Mouse (Mus musculus) embryonic facial prominence, embryonic 10.5 days (tissue): ENCODE measurements around the gene Rcor1. TPM values are rescaled to one million over a fixed set of nuclear protein-coding genes. Genes with fewer than 3 reads are reported as not detected.
A peak's percentile ranks its signal among the peaks of the same experiment; 100 is the strongest.

Experiments used
- DNase-seq: peaks from one replicate; pipeline ENCODE4 v3.0.0-alpha.2; 2017; ENCODE audit warnings: low spot score
- H3K27ac ChIP-seq: fragments of 300-500 bp; sonication (generic); replicated peaks from 2 replicates; pipeline ENCODE4 v1.5.1; 2016; ENCODE audit warnings: mild to moderate bottlenecking
- H3K27me3 ChIP-seq: fragments of 300-500 bp; sonication (generic); replicated peaks from 2 replicates; pipeline ENCODE4 v1.6.1; 2016; ENCODE audit warnings: low read depth, mild to moderate bottlenecking; ENCODE audit not compliant: poor library complexity, severe bottlenecking
- H3K36me3 ChIP-seq: fragments of 300-500 bp; sonication (generic); replicated peaks from 2 replicates; pipeline ENCODE4 v1.6.1; 2016; ENCODE audit warnings: mild to moderate bottlenecking, moderate library complexity
- H3K4me1 ChIP-seq: fragments of 300-500 bp; sonication (generic); 2 replicates; pipeline ENCODE4 v1.6.1; 2016
- H3K4me3 ChIP-seq: fragments of 300-500 bp; sonication (generic); 2 replicates; pipeline ENCODE4 v1.5.1; 2016; ENCODE audit warnings: mild to moderate bottlenecking, moderate library complexity
- H3K9me3 ChIP-seq: fragments of 300-500 bp; sonication (generic); 2 replicates; pipeline ENCODE4 v1.6.1; 2016; ENCODE audit warnings: mild to moderate bottlenecking
- WGBS: fragments of 180-500 bp; shearing (Covaris S2); methylation state at CpG from one replicate; pipeline ENCODE4 v1.1.7; 2016; 5-methylcytosine and 5-hydroxymethylcytosine counted together
- polyA plus RNA-seq: library from polyadenylated mRNA; unstranded; fragments of >200 nt; fragmentation: Nextera tagmentation; extraction: Ambion mirVana; gene quantifications from 2 replicates; pipeline ENCODE4 v1.2.1, GENCODE M21; 2016

Rcor1 gene
- polyA plus RNA-seq, 1 experiment from 2014 or later, result 7.4 TPM

DNA sequence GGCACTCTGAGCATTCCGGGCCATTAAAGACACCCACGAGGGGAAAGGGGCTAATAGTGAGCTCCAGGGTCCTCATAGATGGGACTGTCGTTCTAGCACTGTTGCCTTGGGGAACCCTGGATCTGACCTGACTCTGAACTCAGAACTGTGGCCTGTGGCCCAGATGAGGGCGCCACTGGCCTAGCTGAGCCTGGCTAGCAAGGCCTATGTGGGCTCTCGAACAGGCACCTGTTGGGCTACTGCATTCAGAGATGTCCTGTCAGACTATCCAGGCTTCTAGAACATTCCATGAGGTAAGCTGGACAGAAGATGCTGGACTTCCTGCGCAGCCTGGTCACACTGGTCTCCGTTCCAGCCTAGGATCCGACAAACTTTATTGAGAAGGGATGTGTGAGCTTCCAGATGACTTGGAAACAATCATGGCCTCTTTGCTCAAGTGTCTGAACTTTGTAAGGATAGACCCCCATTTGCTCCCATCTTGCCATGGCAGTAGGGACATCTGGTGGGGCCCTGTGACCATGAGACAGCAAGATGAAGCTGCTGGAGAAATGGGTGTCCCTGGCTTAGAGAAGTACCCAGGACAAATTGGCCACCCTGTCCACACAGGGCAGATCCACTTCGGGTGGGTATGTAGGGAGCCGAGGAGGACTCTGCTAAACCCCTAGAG, 126.1 kb downstream of the Rcor1 start:
- peak overlapping the region; percentile 88 for H3K4me3 ChIP-seq
- H3K9me3 ChIP-seq, result no peaks in the 10 kb centered on the region
- H3K27ac ChIP-seq, result peak overlapping the region; percentile 90
- DNase-seq, result peak; percentile 61
- H3K27me3 ChIP-seq, result peaks cover 6% of the 10 kb centered on the region; the same call in 1 of the 2 replicates
- 68% methylated on average over 10 of the region's 10 CpGs for WGBS
- H3K4me1 ChIP-seq, result peaks cover 59% of the 10 kb centered on the region
- H3K36me3 ChIP-seq, result no peaks in the 10 kb centered on the region

Other genes starting within 250 kb of the Rcor1 start
- gene Mok, start 198.4 kb upstream of the Rcor1 start, polyA plus RNA-seq, result 7.2 and 10.1 TPM in 2 replicates
- gene Zfp839, start 189.1 kb upstream of the Rcor1 start, polyA plus RNA-seq, result 5.6 and 6.1 TPM in 2 replicates
- gene Cinp, start 150.2 kb upstream of the Rcor1 start, polyA plus RNA-seq, result 86.9 and 91.3 TPM in 2 replicates
- 6.2 and 6.5 TPM in 2 replicates for gene Tecpr2, start 150.1 kb upstream of the Rcor1 start, polyA plus RNA-seq
- 14.2 and 14.6 TPM in 2 replicates for gene Ankrd9, start 60.3 kb upstream of the Rcor1 start, polyA plus RNA-seq
- 9.5 and 10.6 TPM in 2 replicates for gene Traf3, start 127.0 kb downstream of the Rcor1 start, polyA plus RNA-seq
- gene 4930595D18Rik, start 145.1 kb downstream of the Rcor1 start, polyA plus RNA-seq, result not detected in 2 replicates
- 0.16 and 0.25 TPM in 2 replicates for gene Amn, start 231.7 kb downstream of the Rcor1 start, polyA plus RNA-seq